Mouse (Mus musculus): ENCODE data around the gene Tex2. TPM values are rescaled to one million over a fixed set of nuclear protein-coding genes. Genes with fewer than 3 reads are reported as not detected.
"Not testable (repeated sequence)": the region's sequence is repeated elsewhere in the genome, so short reads cannot be mapped to it uniquely, and the experiment has no call there.

The Tex2 gene
- polyA plus RNA-seq, 1 experiment, result 9.2 TPM

DNA sequence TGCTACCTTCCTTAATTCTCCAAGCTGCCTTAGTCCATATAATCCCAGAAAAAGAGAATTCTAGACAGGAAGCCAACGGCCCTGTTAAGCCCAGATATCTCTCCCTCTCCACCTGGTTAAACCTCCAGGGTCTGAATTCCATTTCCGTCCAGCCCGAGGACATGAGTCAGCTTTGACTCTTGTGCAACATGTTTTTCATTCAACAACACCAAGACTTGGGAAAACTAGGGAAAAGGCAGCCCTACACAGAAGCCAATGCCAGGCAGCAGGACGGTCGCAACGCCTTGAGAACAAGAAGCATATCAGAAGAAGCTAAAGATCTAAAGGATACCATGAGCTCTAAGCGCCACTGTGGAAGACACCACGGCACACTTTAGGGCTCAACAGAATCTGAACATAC, 32.8 kb downstream of the Tex2 start:
- Histone ChIP-seq H3K4me1 (ENCODE audit: control insufficient read depth, insufficient read depth, low read length) (0 out of 2 replicates have a peak, but pooled peaks cover 2% of the 10 kb centered on the region), H3K4me3 (replicated peaks; ENCODE audit: control insufficient read depth, low read depth, low read length) (no peak overlapping the region), H3K27ac (ENCODE audit: control insufficient read depth, insufficient read depth, low read depth, low read length, poor library complexity) (no peak overlapping the region; the same call in 1 of the 2 replicates)
- TF ChIP-seq CTCF (IDR thresholded peaks at IDR 0.05; ENCODE audit: control insufficient read depth, insufficient read depth, low read length), result no peak
- no peak for TF ChIP-seq POLR2A (IDR thresholded peaks at IDR 0.05; ENCODE audit: borderline replicate concordance, control insufficient read depth, low read depth, low read length)
- 68% methylated on average over 8 of the region's 8 CpGs for WGBS

DNA sequence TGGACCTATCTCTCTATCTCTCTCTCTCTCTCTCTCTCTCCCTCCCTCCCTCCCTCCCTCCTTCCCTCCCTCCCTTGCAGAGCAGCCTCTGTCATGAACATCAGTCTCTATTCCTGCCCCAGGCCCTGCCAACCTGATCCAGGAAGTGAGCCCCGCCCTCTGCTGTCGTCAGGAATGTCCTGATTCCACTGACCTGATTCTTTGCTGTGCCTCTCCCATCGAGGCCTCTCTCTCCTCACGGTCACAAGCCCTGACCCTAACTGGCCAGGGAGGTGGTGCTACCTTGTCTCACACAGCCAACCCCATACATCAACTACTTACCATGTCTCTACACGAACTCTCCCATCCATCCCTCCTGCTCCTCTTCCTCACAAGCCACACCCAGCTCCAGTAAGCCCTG, 33.3 kb downstream of the Tex2 start:
- 54% methylated on average over 5 of the region's 5 CpGs for WGBS
- Histone ChIP-seq H3K4me3 (replicated peaks; ENCODE audit: control insufficient read depth, low read depth, low read length) (no peak overlapping the region), H3K27ac (ENCODE audit: control insufficient read depth, insufficient read depth, low read depth, low read length, poor library complexity) (no peak overlapping the region), H3K4me1 (ENCODE audit: control insufficient read depth, insufficient read depth, low read length) (0 out of 2 replicates have a peak, but pooled peaks cover 2% of the 10 kb centered on the region)
- no peak for TF ChIP-seq CTCF (IDR thresholded peaks at IDR 0.05; ENCODE audit: control insufficient read depth, insufficient read depth, low read length)
- TF ChIP-seq POLR2A (IDR thresholded peaks at IDR 0.05; ENCODE audit: borderline replicate concordance, control insufficient read depth, low read depth, low read length), result no peak

DNA sequence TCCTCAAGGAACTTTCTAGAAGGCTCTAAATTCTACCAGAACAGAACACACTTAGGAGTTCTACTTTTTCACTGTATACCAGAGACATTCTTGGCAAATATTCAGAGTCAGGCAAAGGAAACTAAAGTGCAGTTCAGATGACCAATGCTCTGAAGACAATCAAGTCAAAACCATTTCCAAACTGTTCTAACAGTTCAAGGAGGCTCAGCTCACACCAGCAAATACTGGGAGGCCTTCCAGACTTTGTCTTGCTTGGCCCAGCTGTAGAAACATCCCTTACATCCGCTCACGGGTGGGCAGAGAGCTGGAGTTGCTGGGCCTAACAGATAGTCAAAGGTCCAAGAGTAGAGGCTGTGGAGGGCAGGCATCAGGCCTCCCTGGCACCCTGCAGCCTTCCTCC, 34.1 kb downstream of the Tex2 start:
- Histone ChIP-seq H3K4me1 (ENCODE audit: control insufficient read depth, insufficient read depth, low read length) (no peaks in the 10 kb centered on the region), H3K4me3 (replicated peaks; ENCODE audit: control insufficient read depth, low read depth, low read length) (no peak overlapping the region), H3K27ac (ENCODE audit: control insufficient read depth, insufficient read depth, low read depth, low read length, poor library complexity) (no peak overlapping the region)
- no peak for TF ChIP-seq CTCF (IDR thresholded peaks at IDR 0.05; ENCODE audit: control insufficient read depth, insufficient read depth, low read length)
- TF ChIP-seq POLR2A (IDR thresholded peaks at IDR 0.05; ENCODE audit: borderline replicate concordance, control insufficient read depth, low read depth, low read length), result no peak
- WGBS, result 74% methylated on average over 2 of the region's 2 CpGs

DNA sequence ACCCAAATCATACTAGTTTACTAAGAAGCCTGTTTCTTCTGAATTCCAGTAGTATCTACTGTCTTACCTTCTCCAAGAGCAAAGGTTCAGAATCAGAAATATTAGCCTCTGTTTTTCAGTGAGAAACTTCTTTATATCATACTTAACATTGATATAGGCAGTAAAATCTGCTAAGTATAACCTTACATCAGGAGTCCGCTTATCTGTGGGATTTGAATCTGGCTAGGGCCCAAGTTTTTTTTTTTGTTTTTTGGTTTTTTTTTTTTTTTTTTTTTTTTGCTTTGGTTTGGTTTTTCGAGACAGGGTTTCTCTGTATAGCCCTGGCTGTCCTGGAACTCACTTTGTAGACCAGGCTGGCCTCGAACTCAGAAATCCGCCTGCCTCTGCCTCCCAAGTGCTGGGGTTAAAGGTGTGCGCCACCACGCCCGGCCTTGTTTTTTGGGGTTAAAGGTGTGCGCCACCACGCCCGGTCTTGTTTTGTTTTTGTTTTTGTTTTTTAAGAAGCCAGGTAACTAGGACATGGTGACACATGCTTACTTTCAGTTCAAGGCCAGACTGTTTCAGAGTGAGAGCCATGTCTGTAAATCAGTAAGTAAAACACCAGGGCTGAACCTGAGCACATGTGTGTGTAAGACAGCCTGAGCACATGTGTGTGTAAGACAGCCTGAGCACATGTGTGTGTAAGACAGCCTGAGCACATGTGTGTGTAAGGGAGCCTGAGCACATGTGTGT, 35.4 kb downstream of the Tex2 start:
- not testable (repeated sequence) for H3K4me3 ChIP-seq (replicated peaks; ENCODE audit: control insufficient read depth, low read depth, low read length); H3K27ac ChIP-seq (ENCODE audit: control insufficient read depth, insufficient read depth, low read depth, low read length, poor library complexity); H3K4me1 ChIP-seq (ENCODE audit: control insufficient read depth, insufficient read depth, low read length)
- 81% methylated on average over 10 of the region's 10 CpGs for WGBS

DNA sequence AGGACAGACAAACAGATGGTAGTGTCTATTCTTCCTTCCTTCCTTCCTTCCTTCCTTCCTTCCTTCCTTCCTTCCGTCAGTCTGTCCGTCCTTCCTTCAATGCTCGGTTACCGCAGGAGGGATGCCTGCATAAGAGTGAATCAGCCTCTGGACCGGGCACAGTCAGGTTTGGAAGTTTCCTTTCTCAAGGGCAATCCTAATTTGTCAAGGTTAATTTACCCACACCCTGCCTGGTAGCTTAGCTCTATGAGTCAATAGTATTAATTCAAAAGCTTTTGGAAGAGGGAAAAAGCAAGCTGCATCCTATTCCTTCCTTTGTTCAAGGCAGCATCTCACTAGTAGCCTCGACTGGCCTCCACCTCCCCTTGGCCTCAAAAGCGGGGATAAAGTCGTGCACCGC, 38.8 kb downstream of the Tex2 start:
- H3K27ac ChIP-seq (ENCODE audit: control insufficient read depth, insufficient read depth, low read depth, low read length, poor library complexity), result no peak overlapping the region
- 65% methylated on average over 9 of the region's 9 CpGs for WGBS
- TF ChIP-seq POLR2A (IDR thresholded peaks at IDR 0.05; ENCODE audit: borderline replicate concordance, control insufficient read depth, low read depth, low read length), result no peak
- TF ChIP-seq CTCF (IDR thresholded peaks at IDR 0.05; ENCODE audit: control insufficient read depth, insufficient read depth, low read length), result no peak
- no peak overlapping the region for H3K4me3 ChIP-seq (replicated peaks; ENCODE audit: control insufficient read depth, low read depth, low read length)
- peaks cover 3% of the 10 kb centered on the region for H3K4me1 ChIP-seq (ENCODE audit: control insufficient read depth, insufficient read depth, low read length)

DNA sequence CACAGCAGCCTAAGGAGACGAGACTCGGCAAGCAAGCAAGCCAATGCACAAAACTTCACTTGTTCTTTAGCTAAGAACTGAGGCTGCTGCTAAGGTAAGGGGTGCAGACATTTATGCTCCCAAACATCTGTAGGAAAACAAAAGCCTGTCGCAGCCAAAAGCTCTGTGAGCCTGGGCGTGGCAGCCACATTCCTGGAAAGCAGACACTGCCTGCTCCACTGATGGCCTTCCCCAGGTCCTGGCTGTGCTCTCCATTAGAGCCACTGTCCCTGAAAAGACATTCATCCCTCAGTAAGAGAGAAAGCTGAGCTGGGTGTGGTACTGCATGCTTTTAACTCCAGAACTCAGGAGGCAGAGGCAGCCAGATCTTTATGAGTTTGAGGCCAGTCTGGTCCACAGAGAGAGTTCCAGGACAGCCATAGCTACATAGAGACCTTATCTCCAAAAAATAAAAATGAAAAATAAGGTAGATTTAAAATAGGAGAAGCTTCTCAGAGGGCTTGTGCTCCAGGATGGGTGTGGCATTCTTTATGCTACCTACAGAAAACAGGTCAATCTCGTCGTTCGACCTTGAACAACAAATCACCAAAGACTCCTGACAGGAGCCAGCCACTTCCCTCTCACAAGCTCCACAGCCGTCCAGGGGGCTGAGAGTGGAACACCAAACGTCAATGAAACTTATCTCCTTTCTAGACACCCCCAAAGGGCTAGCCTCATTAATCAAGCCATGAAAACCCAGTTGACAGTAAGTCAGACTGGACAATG, 39.6 kb downstream of the Tex2 start:
- no peak for TF ChIP-seq POLR2A (IDR thresholded peaks at IDR 0.05; ENCODE audit: borderline replicate concordance, control insufficient read depth, low read depth, low read length)
- TF ChIP-seq CTCF (IDR thresholded peaks at IDR 0.05; ENCODE audit: control insufficient read depth, insufficient read depth, low read length), result no peak
- no peak overlapping the region for H3K4me3 ChIP-seq (replicated peaks; ENCODE audit: control insufficient read depth, low read depth, low read length)
- no peak overlapping the region for H3K27ac ChIP-seq (ENCODE audit: control insufficient read depth, insufficient read depth, low read depth, low read length, poor library complexity)
- H3K4me1 ChIP-seq (ENCODE audit: control insufficient read depth, insufficient read depth, low read length), result peaks cover 5% of the 10 kb centered on the region
- 63% methylated on average over 9 of the region's 9 CpGs for WGBS

DNA sequence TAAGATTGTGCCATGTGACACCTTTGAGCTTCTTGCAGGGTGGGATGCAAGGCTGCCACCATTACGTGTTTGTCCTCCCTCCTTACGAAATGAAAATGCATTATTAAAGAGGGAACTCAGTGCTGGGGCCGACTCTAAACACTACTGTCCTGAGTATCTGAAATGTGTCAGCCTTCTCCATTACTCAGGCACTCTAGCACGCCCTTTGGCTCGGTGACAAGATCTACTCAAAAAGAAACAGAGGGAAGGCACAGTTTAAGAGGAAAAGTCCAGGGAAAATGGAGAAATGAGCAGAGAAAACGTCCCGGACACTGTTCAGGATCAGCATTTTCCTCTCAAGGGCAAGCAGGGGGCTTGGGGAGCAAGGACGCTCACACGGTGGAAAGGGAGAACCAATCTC, 40.3 kb downstream of the Tex2 start:
- 72% methylated on average over 9 of the region's 9 CpGs for WGBS
- TF ChIP-seq POLR2A (IDR thresholded peaks at IDR 0.05; ENCODE audit: borderline replicate concordance, control insufficient read depth, low read depth, low read length) (no peak), CTCF (IDR thresholded peaks at IDR 0.05; ENCODE audit: control insufficient read depth, insufficient read depth, low read length) (no peak)
- Histone ChIP-seq H3K4me3 (replicated peaks; ENCODE audit: control insufficient read depth, low read depth, low read length) (no peak overlapping the region), H3K4me1 (ENCODE audit: control insufficient read depth, insufficient read depth, low read length) (peaks cover 5% of the 10 kb centered on the region), H3K27ac (ENCODE audit: control insufficient read depth, insufficient read depth, low read depth, low read length, poor library complexity) (no peak overlapping the region)

DNA sequence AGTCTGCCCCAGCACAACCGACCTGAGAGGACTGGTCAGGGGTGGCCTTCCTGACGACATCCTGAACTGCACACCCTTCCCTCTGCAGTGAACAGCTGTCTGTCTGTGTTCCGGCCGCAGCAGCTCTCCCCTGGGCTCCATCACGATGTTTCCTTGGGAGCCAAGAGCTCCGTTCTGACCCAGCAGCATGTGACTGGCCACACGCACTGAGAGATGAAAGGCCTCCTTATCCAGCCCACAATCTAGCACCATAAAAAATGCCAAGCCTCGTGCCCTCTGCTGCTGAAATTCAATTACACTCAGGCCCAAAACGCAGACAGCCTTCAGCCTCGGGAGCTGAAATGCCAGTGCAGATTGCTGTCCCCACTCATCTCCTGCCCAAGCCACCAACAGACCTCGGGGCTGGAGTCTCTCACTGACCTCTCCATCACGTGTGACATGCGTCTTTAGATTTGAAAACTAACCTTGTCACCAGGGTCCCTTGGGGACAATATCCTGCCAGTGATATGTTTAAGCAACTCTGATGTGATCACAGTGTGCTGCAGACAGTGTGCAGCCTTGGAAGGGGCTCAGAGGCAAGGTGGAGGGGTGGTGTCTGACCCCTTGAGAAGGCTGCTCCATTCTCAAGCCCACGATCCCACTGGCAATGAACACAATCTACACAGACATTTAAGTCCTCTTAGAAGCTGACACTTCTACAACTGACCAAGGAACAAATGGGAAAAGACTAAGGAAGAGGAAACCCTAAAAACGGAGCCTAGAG, 41.0 kb downstream of the Tex2 start:
- Histone ChIP-seq H3K4me3 (replicated peaks; ENCODE audit: control insufficient read depth, low read depth, low read length) (no peak overlapping the region), H3K27ac (ENCODE audit: control insufficient read depth, insufficient read depth, low read depth, low read length, poor library complexity) (no peak overlapping the region), H3K4me1 (ENCODE audit: control insufficient read depth, insufficient read depth, low read length) (peaks cover 5% of the 10 kb centered on the region)
- 45% methylated on average over 15 of the region's 15 CpGs for WGBS
- TF ChIP-seq POLR2A (IDR thresholded peaks at IDR 0.05; ENCODE audit: borderline replicate concordance, control insufficient read depth, low read depth, low read length) (no peak), CTCF (IDR thresholded peaks at IDR 0.05; ENCODE audit: control insufficient read depth, insufficient read depth, low read length) (no peak)

Data from bone marrow, adult 2 months (tissue).